Mouse (Mus musculus) C2C12 (cell line): Measurements from ENCODE around the gene Olfr550.

Experiments used
- CEBPB ChIP-seq: IDR thresholded peaks from one replicate; pipeline ENCODE4 v1.6.1; 2011; ENCODE audit warnings: low read depth, mild to moderate bottlenecking, control low read depth, moderate library complexity
- CTCF ChIP-seq: IDR thresholded peaks from one replicate; pipeline ENCODE4 v1.5.1; 2011; ENCODE audit not compliant: control insufficient read depth, insufficient read depth, insufficient read length
- FOSL1 ChIP-seq: IDR thresholded peaks from one replicate; pipeline ENCODE4 v1.8.0; 2011; ENCODE audit warnings: mild to moderate bottlenecking, low read length; ENCODE audit not compliant: poor library complexity, insufficient read depth, severe bottlenecking
- MAX ChIP-seq: IDR thresholded peaks from one replicate; pipeline ENCODE4 v1.6.1; 2011; ENCODE audit warnings: mild to moderate bottlenecking, control low read depth
- MYOD1 ChIP-seq: IDR thresholded peaks from one replicate; pipeline ENCODE4 v1.6.1; 2011; ENCODE audit warnings: low read depth; ENCODE audit not compliant: control insufficient read depth, insufficient read length
- USF1 ChIP-seq: IDR thresholded peaks from one replicate; pipeline ENCODE4 v1.6.1; 2011; ENCODE audit warnings: low read depth, mild to moderate bottlenecking, control low read depth, moderate library complexity

DNA sequence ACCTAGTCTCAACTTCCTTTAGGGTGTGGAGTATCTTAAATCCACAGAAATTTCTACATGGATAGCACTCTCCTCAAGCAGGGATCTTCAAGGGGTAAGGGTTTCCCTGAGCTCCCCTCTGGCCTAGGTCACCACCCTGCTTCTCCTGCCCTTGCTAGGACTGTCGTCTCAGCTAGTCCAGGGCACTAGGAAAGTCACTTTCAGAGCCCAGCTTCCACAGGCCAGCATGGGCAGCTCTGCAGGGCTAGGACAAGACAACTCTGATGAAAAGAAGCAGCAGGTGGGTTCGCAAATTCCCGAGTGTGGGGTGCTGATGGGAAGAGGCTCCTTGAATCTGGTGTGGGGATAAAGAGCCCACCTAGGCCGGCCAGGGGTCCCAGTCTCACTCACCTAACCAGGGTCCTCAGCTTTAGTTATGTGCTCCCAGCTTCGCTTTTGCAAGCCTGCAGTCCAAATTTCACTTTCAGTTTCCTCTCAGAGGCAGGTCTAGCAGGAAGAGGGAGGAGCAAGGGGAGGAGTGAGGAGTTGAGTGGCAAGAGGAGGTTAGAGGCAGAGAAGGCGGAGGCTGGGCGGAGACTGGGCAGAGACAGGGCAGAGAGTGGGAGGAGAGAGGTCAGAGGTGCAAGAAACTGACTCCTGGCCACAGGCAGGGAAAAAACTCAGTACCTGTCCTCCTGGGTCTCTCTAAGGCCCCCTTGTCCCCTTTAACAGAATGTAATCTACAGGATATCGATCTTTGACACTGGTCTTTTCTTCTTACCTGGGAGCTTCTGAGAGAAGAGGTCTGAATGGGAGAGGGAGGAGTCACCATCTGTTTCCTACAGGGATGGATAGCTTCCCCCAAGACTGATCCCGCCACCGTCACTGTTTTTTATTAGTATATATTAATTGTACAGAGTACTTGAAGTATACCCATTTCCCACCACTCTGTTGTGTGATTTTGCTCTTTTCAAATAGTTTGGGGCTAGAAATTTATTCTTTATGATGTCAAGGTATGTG is 5.9 kb upstream of the Olfr550 start, which contains the start of gene Trim21:
- TF ChIP-seq CTCF, result no peak
- no peak for TF ChIP-seq MAX
- TF ChIP-seq USF1, result no peak
- TF ChIP-seq FOSL1, result no peak
- TF ChIP-seq MYOD1, result no peak
- no peak for TF ChIP-seq CEBPB
